Mouse (Mus musculus) testis, postnatal 14 days (tissue): ENCODE measurements around the gene Wasf2.
A peak's percentile ranks its signal among the peaks of the same experiment; 100 is the strongest.
"Not testable (repeated sequence)": the region's sequence is repeated elsewhere in the genome, so short reads cannot be mapped to it uniquely, and the experiment has no call there.

Experiments
- DNase-seq: peaks from one replicate; pipeline ENCODE4 v3.0.0; 2021; ENCODE audit warnings: low spot score

The Wasf2 gene

GRCm38 (mm10) chr4:133096671-133097070 is 33.6 kb upstream of the Wasf2 start:
- not testable (repeated sequence) for DNase-seq

GRCm38 (mm10) chr4:133101751-133102150 is 28.6 kb upstream of the Wasf2 start:
- DNase-seq, result no peak

GRCm38 (mm10) chr4:133103525-133104193 is 26.6 kb upstream of the Wasf2 start:
- DNase-seq, result peak; percentile 48

GRCm38 (mm10) chr4:133104194-133104569 is 26.1 kb upstream of the Wasf2 start:
- no peak for DNase-seq

- DNase-seq, result no peak
These were observed 23.6 kb upstream of the Wasf2 start for GRCm38 (mm10) chr4:133106691-133107090.

- peak; percentile 88 for DNase-seq
These were observed 22.5 kb upstream of the Wasf2 start for GRCm38 (mm10) chr4:133107788-133108281.

GRCm38 (mm10) chr4:133108481-133109334 is 21.6 kb upstream of the Wasf2 start:
- DNase-seq, result peak; percentile 45

- DNase-seq, result no peak
These were observed 20.9 kb upstream of the Wasf2 start for GRCm38 (mm10) chr4:133109335-133109801.

- DNase-seq, result no peak
These were observed 18.0 kb upstream of the Wasf2 start for GRCm38 (mm10) chr4:133112175-133112838.

GRCm38 (mm10) chr4:133113351-133113882 is 16.9 kb upstream of the Wasf2 start:
- no peak for DNase-seq

- no peak for DNase-seq
These were observed 15.5 kb upstream of the Wasf2 start for GRCm38 (mm10) chr4:133114762-133115161.

GRCm38 (mm10) chr4:133115721-133116429 is 14.4 kb upstream of the Wasf2 start:
- no peak for DNase-seq

GRCm38 (mm10) chr4:133116756-133117470 is 13.4 kb upstream of the Wasf2 start:
- DNase-seq, result no peak

GRCm38 (mm10) chr4:133117556-133118411 is 12.5 kb upstream of the Wasf2 start:
- DNase-seq, result peak; percentile 86

GRCm38 (mm10) chr4:133118775-133119375 is 11.4 kb upstream of the Wasf2 start:
- DNase-seq, result peak; percentile 67

GRCm38 (mm10) chr4:133119579-133119978 is 10.7 kb upstream of the Wasf2 start:
- no peak for DNase-seq

GRCm38 (mm10) chr4:133120833-133121321 is 9.4 kb upstream of the Wasf2 start:
- no peak for DNase-seq

- no peak for DNase-seq
These were observed 8.9 kb upstream of the Wasf2 start for GRCm38 (mm10) chr4:133121416-133121815.

GRCm38 (mm10) chr4:133121974-133122637 is 8.2 kb upstream of the Wasf2 start:
- DNase-seq, result no peak
